Mouse (Mus musculus) megakaryocyte, embryonic 14.5 days (primary cell): ENCODE data around the gene Dip2b.

Experiments
- FLI1 ChIP-seq: IDR thresholded peaks from 2 replicates; pipeline ENCODE4 v1.6.1; 2012; ENCODE audit warnings: low read length, inconsistent platforms, mixed read lengths
- GATA1 ChIP-seq: IDR thresholded peaks from 3 replicates; pipeline ENCODE4 v1.6.1; 2012; ENCODE audit warnings: mixed read lengths, low read length, inconsistent platforms, borderline replicate concordance

DNA sequence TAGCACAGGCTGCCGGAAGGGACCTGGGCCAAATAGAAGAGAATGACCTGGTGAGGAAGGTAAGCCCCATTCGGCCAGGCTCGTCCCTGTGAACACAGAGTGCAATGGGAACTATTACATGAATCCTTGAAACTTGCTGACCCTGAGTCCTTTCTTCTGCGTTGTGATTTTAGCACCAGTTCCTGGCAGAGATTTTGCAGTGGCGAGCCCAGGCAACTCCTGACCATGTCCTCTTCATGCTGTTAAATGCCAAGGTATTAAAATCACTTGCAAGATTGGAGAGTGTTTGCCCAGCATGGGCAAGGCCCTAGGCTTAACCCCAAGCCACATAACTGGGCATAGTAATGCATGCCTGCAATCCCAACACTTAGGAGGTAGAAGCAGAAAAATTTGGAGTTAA is 151.6 kb downstream of the Dip2b start:
- TF ChIP-seq FLI1 (no peak), GATA1 (no peak)
